Mouse (Mus musculus): ENCODE results near the gene Gsg1l. TPM values are rescaled to one million over a fixed set of nuclear protein-coding genes. Genes with fewer than 3 reads are reported as not detected.

Gsg1l gene
- polyA plus RNA-seq, 1 experiment from 2014 or later: 0.69 TPM

- Histone ChIP-seq H3K27ac (no peak overlapping the region), H3K9ac (no peak overlapping the region), H3K9me3 (no peaks in the 10 kb centered on the region), H3K27me3 (replicated peaks) (no peaks in the 10 kb centered on the region), H3K4me1 (peaks cover 22% of the 10 kb centered on the region; the same call in 1 of the 2 replicates), H3K4me2 (no peak overlapping the region), H3K36me3 (no peaks in the 10 kb centered on the region), H3K4me3 (replicated peaks) (no peak overlapping the region)
- WGBS: 88% methylated on average over 3 of the region's 3 CpGs
- ATAC-seq (ENCODE audit: insufficient read depth, low FRiP score, low read depth): no peak
Observed at GRCm38 (mm10) chr7:125868570-125868969, 213.6 kb downstream of the Gsg1l start.

GRCm38 (mm10) chr7:125865234-125865633 is 217.0 kb downstream of the Gsg1l start:
- WGBS: 43% methylated on average over 11 of the region's 11 CpGs
- Histone ChIP-seq H3K4me3 (replicated peaks) (no peak overlapping the region), H3K4me2 (no peak overlapping the region), H3K4me1 (peaks cover 15% of the 10 kb centered on the region; the same call in 1 of the 2 replicates), H3K27me3 (replicated peaks) (no peaks in the 10 kb centered on the region), H3K9me3 (no peaks in the 10 kb centered on the region), H3K36me3 (0 out of 2 replicates have a peak, but pooled peaks cover 2% of the 10 kb centered on the region), H3K9ac (no peak overlapping the region), H3K27ac (no peak overlapping the region)
- ATAC-seq (ENCODE audit: insufficient read depth, low FRiP score, low read depth): no peak

- no peak overlapping the region for H3K4me3 ChIP-seq (replicated peaks)
- H3K4me1 ChIP-seq: peaks cover 15% of the 10 kb centered on the region; the same call in 1 of the 2 replicates
- no peak overlapping the region for H3K9ac ChIP-seq
- no peak overlapping the region for H3K27ac ChIP-seq
- H3K4me2 ChIP-seq: no peak overlapping the region
- no peaks in the 10 kb centered on the region for H3K9me3 ChIP-seq
- 53% methylated on average over 1 of the region's 1 CpGs for WGBS
- no peaks in the 10 kb centered on the region for H3K27me3 ChIP-seq (replicated peaks)
- no peak for ATAC-seq (ENCODE audit: insufficient read depth, low FRiP score, low read depth)
- H3K36me3 ChIP-seq: 0 out of 2 replicates have a peak, but pooled peaks cover 2% of the 10 kb centered on the region
Observed at GRCm38 (mm10) chr7:125864026-125864425, 218.2 kb downstream of the Gsg1l start.

- 89% methylated on average over 9 of the region's 9 CpGs for WGBS
- H3K4me2 ChIP-seq: no peak overlapping the region
- H3K27me3 ChIP-seq (replicated peaks): no peaks in the 10 kb centered on the region
- peaks cover 12% of the 10 kb centered on the region; the same call in 1 of the 2 replicates for H3K4me1 ChIP-seq
- H3K4me3 ChIP-seq (replicated peaks): no peak overlapping the region
- 0 out of 2 replicates have a peak, but pooled peaks cover 2% of the 10 kb centered on the region for H3K36me3 ChIP-seq
- H3K27ac ChIP-seq: no peak overlapping the region
- no peaks in the 10 kb centered on the region for H3K9me3 ChIP-seq
- ATAC-seq (ENCODE audit: insufficient read depth, low FRiP score, low read depth): no peak
- H3K9ac ChIP-seq: no peak overlapping the region
Observed at GRCm38 (mm10) chr7:125860421-125860820, 221.8 kb downstream of the Gsg1l start.

- Histone ChIP-seq H3K27me3 (replicated peaks) (no peaks in the 10 kb centered on the region), H3K4me3 (replicated peaks) (no peak overlapping the region), H3K27ac (no peak overlapping the region), H3K9me3 (no peaks in the 10 kb centered on the region), H3K4me1 (peaks cover 3% of the 10 kb centered on the region; the same call in 1 of the 2 replicates), H3K36me3 (0 out of 2 replicates have a peak, but pooled peaks cover 2% of the 10 kb centered on the region), H3K9ac (no peak overlapping the region), H3K4me2 (no peak overlapping the region)
- WGBS: 70% methylated on average over 3 of the region's 3 CpGs
- no peak for ATAC-seq (ENCODE audit: insufficient read depth, low FRiP score, low read depth)
Observed at GRCm38 (mm10) chr7:125859564-125859963, 222.6 kb downstream of the Gsg1l start.

DNA sequence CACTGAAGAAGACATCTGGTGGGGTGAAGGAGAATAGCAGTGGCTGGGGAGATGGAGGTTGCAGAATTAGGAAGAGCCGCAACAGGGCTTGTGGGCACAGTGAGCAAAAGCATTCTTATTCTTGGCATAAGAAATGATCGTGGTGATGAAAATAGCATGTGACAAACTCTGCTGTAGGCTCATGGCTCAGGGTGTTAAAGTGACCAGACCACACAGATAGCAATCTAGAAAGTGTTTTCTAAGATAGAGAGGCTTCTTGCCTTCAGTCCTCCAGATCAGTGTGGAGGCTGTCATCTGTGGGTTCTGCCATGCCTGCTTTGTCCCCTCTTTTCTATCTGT is 234.7 kb downstream of the Gsg1l start:
- ATAC-seq (ENCODE audit: insufficient read depth, low FRiP score, low read depth): no peak
- H3K4me3 ChIP-seq (replicated peaks): no peak overlapping the region
- H3K36me3 ChIP-seq: no peaks in the 10 kb centered on the region; the same call in 1 of the 2 replicates
- no peaks in the 10 kb centered on the region for H3K4me1 ChIP-seq
- H3K27me3 ChIP-seq (replicated peaks): no peaks in the 10 kb centered on the region
- H3K4me2 ChIP-seq: no peak overlapping the region
- no peak overlapping the region for H3K27ac ChIP-seq
- no peaks in the 10 kb centered on the region for H3K9me3 ChIP-seq
- 86% methylated on average over 2 of the region's 2 CpGs for WGBS
- no peak overlapping the region for H3K9ac ChIP-seq

DNA sequence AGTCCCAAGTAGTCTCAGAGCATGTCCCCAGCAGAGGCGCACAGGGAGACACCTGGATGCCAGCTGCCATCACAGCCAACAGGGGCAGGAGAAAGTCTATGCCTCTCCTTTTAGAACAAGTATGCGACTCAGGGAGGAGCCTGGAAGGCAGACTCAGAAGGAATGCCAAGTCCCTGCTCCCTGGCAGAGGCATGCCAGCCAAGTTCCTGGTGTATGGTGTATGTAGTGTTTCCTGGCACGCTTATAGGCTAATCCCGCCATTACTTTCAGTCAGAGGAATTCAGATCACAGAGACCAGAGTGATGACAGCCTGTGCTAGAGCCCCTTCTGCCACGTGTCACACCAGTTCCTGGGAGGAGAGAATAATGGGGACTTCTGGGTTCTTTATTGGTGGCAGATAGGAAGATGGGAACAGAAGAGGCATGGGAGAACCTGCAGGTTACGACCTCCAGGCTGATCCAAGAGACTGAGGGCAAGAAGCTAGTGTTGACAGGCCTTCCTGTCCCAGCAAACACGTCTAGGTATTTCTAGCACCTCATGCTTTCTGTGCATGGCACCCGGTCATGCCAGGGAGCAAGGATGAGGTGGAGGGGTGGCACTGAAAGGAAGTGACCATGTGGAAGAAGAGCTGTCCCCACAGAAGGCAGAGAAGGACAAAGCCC is 235.2 kb downstream of the Gsg1l start:
- Histone ChIP-seq H3K4me2 (no peak overlapping the region), H3K9ac (no peak overlapping the region), H3K27me3 (replicated peaks) (no peaks in the 10 kb centered on the region), H3K4me1 (no peaks in the 10 kb centered on the region), H3K9me3 (no peaks in the 10 kb centered on the region), H3K36me3 (no peaks in the 10 kb centered on the region; the same call in 1 of the 2 replicates), H3K27ac (no peak overlapping the region), H3K4me3 (replicated peaks) (no peak overlapping the region)
- no peak for ATAC-seq (ENCODE audit: insufficient read depth, low FRiP score, low read depth)
- WGBS: 78% methylated on average over 8 of the region's 8 CpGs

DNA sequence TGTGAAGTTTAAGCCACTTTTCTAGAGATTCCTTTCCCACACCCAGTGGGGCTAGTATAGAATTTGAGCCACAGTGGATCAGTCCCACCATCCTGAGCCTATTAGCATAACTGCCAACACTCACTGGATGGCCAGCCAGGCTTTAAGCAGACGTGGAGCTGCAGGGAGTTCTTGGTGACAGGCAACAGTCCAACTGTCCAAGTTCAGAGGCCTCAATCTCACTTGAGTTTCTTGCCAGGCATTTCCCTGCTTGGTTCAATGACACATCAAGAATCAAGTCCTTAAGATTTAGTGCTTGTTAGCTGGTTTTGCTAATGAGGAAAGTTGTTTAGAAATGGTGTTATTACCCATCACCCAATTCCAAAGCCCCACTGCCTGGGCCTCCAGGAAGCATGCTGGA is 236.6 kb downstream of the Gsg1l start:
- Histone ChIP-seq H3K4me2 (no peak overlapping the region), H3K9ac (no peak overlapping the region), H3K4me1 (no peaks in the 10 kb centered on the region), H3K27ac (no peak overlapping the region), H3K4me3 (replicated peaks) (no peak overlapping the region), H3K27me3 (replicated peaks) (no peaks in the 10 kb centered on the region), H3K9me3 (no peaks in the 10 kb centered on the region), H3K36me3 (no peaks in the 10 kb centered on the region; the same call in 1 of the 2 replicates)
- ATAC-seq (ENCODE audit: insufficient read depth, low FRiP score, low read depth): no peak
- WGBS: 66% methylated on average over 1 of the region's 1 CpGs

- no peak overlapping the region for H3K4me2 ChIP-seq
- H3K27me3 ChIP-seq (replicated peaks): no peaks in the 10 kb centered on the region
- H3K27ac ChIP-seq: no peak overlapping the region
- H3K36me3 ChIP-seq: no peaks in the 10 kb centered on the region; the same call in 1 of the 2 replicates
- H3K9ac ChIP-seq: no peak overlapping the region
- H3K9me3 ChIP-seq: no peaks in the 10 kb centered on the region
- H3K4me3 ChIP-seq (replicated peaks): no peak overlapping the region
- 47% methylated on average over 5 of the region's 5 CpGs for WGBS
- H3K4me1 ChIP-seq: no peaks in the 10 kb centered on the region
- ATAC-seq (ENCODE audit: insufficient read depth, low FRiP score, low read depth): no peak
Observed at GRCm38 (mm10) chr7:125838078-125838742, 244.0 kb downstream of the Gsg1l start.

GRCm38 (mm10) chr7:125833471-125833870 is 248.7 kb downstream of the Gsg1l start:
- ATAC-seq (ENCODE audit: insufficient read depth, low FRiP score, low read depth): no peak
- no peak overlapping the region for H3K9ac ChIP-seq
- peaks cover 6% of the 10 kb centered on the region; the same call in 1 of the 2 replicates for H3K4me1 ChIP-seq
- WGBS: 78% methylated on average over 2 of the region's 2 CpGs
- H3K9me3 ChIP-seq: no peaks in the 10 kb centered on the region
- no peak overlapping the region for H3K27ac ChIP-seq
- H3K4me3 ChIP-seq (replicated peaks): no peak overlapping the region
- no peaks in the 10 kb centered on the region; the same call in 1 of the 2 replicates for H3K36me3 ChIP-seq
- no peaks in the 10 kb centered on the region for H3K27me3 ChIP-seq (replicated peaks)
- H3K4me2 ChIP-seq: no peak overlapping the region

DNA sequence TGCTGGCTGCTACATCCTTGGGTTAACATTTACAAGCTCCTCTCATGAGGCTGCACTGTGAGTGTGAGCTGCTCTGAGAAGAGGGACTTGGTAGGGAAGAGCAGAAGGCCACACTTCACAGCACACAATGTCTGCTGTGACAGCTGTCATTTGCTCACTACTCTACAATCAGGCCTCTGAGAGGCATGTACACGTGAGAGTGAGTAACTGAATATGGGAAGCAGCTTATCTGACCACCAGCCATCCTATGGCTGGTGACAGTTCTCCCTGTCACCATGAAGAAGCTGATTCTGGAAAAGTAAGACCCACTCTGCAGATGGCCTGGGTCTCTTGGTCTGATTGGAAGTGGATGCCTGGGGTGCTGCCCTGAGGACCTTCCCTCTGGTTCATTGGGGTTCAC is 249.4 kb downstream of the Gsg1l start:
- peaks cover 8% of the 10 kb centered on the region for H3K4me1 ChIP-seq
- no peak overlapping the region for H3K27ac ChIP-seq
- no peaks in the 10 kb centered on the region for H3K9me3 ChIP-seq
- H3K27me3 ChIP-seq (replicated peaks): no peaks in the 10 kb centered on the region
- no peak overlapping the region for H3K4me3 ChIP-seq (replicated peaks)
- WGBS: 61% methylated on average over 1 of the region's 1 CpGs
- no peak for ATAC-seq (ENCODE audit: insufficient read depth, low FRiP score, low read depth)
- H3K9ac ChIP-seq: no peak overlapping the region
- H3K4me2 ChIP-seq: no peak overlapping the region
- no peaks in the 10 kb centered on the region; the same call in 1 of the 2 replicates for H3K36me3 ChIP-seq

DNA sequence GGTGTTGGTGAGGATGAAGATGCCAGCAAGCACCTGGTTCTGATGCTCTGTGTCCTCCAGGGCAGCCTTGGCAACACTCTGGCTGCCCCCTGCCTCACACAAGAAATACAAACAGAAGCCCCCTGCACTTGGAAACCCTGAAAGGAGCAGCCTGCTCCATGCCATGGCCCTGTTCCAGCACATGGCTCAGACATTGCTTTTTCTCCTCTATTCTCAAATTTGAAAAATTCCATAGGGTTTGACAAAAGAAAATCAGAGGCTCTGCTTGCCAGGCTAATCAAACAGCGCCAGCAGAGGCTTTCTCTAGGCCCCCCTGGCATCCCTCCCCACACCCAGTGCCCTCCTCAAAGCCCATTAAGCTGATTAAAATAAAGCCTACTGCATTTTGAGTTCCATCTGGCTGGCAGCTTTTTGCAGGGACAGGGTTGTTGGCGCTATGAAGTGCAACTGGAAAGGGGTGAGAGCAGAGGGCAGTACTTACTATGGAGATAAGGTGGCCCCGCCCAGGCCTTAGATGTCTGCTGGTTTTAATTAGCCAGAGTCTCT is 253.0 kb downstream of the Gsg1l start:
- no peaks in the 10 kb centered on the region for H3K27me3 ChIP-seq (replicated peaks)
- no peak for ATAC-seq (ENCODE audit: insufficient read depth, low FRiP score, low read depth)
- H3K4me1 ChIP-seq: peaks cover 12% of the 10 kb centered on the region
- H3K4me2 ChIP-seq: no peak overlapping the region
- WGBS: 57% methylated on average over 3 of the region's 3 CpGs
- no peak overlapping the region for H3K27ac ChIP-seq
- no peaks in the 10 kb centered on the region; the same call in 1 of the 2 replicates for H3K36me3 ChIP-seq
- H3K9me3 ChIP-seq: no peaks in the 10 kb centered on the region
- H3K4me3 ChIP-seq (replicated peaks): no peak overlapping the region
- no peak overlapping the region for H3K9ac ChIP-seq

Data from stomach, embryonic 15.5 days (tissue).